Mouse (Mus musculus): Measurements from ENCODE around the gene Eno3.

- TF ChIP-seq ZNF384 (IDR thresholded peaks at IDR 0.05; ENCODE audit: low read depth, low read length) (no peak), HCFC1 (IDR thresholded peaks at IDR 0.05; ENCODE audit: borderline replicate concordance, insufficient read depth, low read length) (no peak), CHD2 (IDR thresholded peaks at IDR 0.05; ENCODE audit: low read depth, low read length) (no peak)
Observed at GRCm38 (mm10) chr11:70664741-70665140, 7.7 kb downstream of the Eno3 start.

All from ES-E14 (cell line).